Comparison of ENCODE assay signal across 1 mouse cellular context in genomic region chr17:43346499-43346898, GRCm38 (mm10). TPM values are rescaled to one million over a fixed set of nuclear protein-coding genes. Genes with fewer than 3 reads are reported as not detected.
"Had no signal": no experiment of that assay in that cellular context is flagged by ENCODE, and none has a peak within 500 bp of the region (broad histone marks: within the 10 kb centered on the region; RNA-seq: fewer than 3 reads in every experiment).

No protein-coding gene starts in this region.

RNA-seq across cellular contexts. Expression of gene Adgrf5, which starts 13.8 kb away (rescaled TPM):
- total RNA-seq: hematopoietic stem cell, adult 5-6 weeks had no signal
